Mouse (Mus musculus) leukemia stem cell, adult 10-12 weeks (primary cell): ENCODE measurements around the gene Tas2r119. TPM values are rescaled to one million over a fixed set of nuclear protein-coding genes. Genes with fewer than 3 reads are reported as not detected.

Source experiments
- polyA plus RNA-seq: library from polyadenylated mRNA; stranded (reverse); fragments of >175 nt; gene quantifications from 2 replicates; pipeline ENCODE4 v1.2.3, GENCODE M21; 2012; ENCODE audit warnings: low replicate concordance

The Tas2r119 gene
- polyA plus RNA-seq: not detected in 2 replicates

GRCm38 (mm10) chr15:32176989-32177388 is at the start of gene Tas2r119:
Gene Tas2r119 (plus strand): TSS chr15:32177289.

Other genes starting within 250 kb of the Tas2r119 start
- 0.41 and 1.6 TPM in 2 replicates for gene Sema5a, start 67.5 kb downstream of the Tas2r119 start, polyA plus RNA-seq